Mouse (Mus musculus) effector memory CD4-positive, alpha-beta T cell, adult 7 months (primary cell): ENCODE data around the gene Cdx4. TPM values are rescaled to one million over a fixed set of nuclear protein-coding genes. Genes with fewer than 3 reads are reported as not detected.

Source experiments
- polyA plus RNA-seq: library from polyadenylated mRNA; unstranded; fragments of 100-300 nt; shearing (Covaris generic); gene quantifications from one replicate; pipeline ENCODE4 v1.2.1, GENCODE M21; 2017

The Cdx4 gene
- not detected for polyA plus RNA-seq

GRCm38 (mm10) chrX:103321146-103321545 lies at the start of gene Cdx4:
TSS of gene Cdx4 (plus strand) at chrX:103321398.

GRCm38 (mm10) chrX:103356287-103356686 lies 35.1 kb downstream of the Cdx4 start, which contains the start of gene Chic1:
TSS of gene Chic1 (plus strand) at chrX:103356476.

Other genes with a start within 250 kb of the Cdx4 start
- not detected for gene Nap1l2, start 134.8 kb upstream of the Cdx4 start, polyA plus RNA-seq
- 3.1 TPM for gene Chic1, start 35.1 kb downstream of the Cdx4 start, polyA plus RNA-seq
- 0.80 TPM for gene Tsx, start 93.1 kb downstream of the Cdx4 start, polyA plus RNA-seq
- gene Gm26992, start 100.6 kb downstream of the Cdx4 start, polyA plus RNA-seq: not detected